Comparison of ENCODE assay signal across 7 mouse cellular contexts in genomic region chr1:65311214-65311933, GRCm38 (mm10). TPM values are rescaled to one million over a fixed set of nuclear protein-coding genes. Genes with fewer than 3 reads are reported as not detected.
DNase-seq lines count a peak whose midpoint lies in the region; ATAC-seq and TF ChIP-seq lines count a peak whose summit lies in the region.

No protein-coding gene starts in this region.

- H3K27me3 ChIP-seq in lung, embryonic 14.5 days (ENCODE audit: insufficient read depth, low read length) = peaks cover 12% of the 10 kb centered on the region
- peaks cover 19% of the 10 kb centered on the region for H3K27me3 ChIP-seq in hindbrain, embryonic 14.5 days (ENCODE audit: control insufficient read depth, insufficient read depth, low read length)
- 0 out of 2 replicates have a peak, but pooled peaks cover 3% of the 10 kb centered on the region for H3K27me3 ChIP-seq in neural tube, embryonic 14.5 days (ENCODE audit: control insufficient read depth, insufficient read depth, low read length)

- H3K27ac ChIP-seq in lung, embryonic 14.5 days (ENCODE audit: low read depth) = no peak overlapping the region
- H3K27ac ChIP-seq in hindbrain, embryonic 14.5 days = no peak overlapping the region
- H3K27ac ChIP-seq in neural tube, embryonic 14.5 days (ENCODE audit: low read depth, low read length) = no peak overlapping the region

- WGBS in lung, embryonic 14.5 days = 1% methylated on average over 29 of the region's 29 CpGs
- WGBS in hindbrain, embryonic 14.5 days = 1% methylated on average over 26 of the region's 29 CpGs
- 3% methylated on average over 29 of the region's 29 CpGs for WGBS in neural tube, embryonic 14.5 days

- DNase-seq in lung, embryonic 14.5 days = peak; percentile 30
- DNase-seq in lung, postnatal 36 days = no peak
- peak; percentile 31 for DNase-seq in embryo, embryonic 9.5 days (ENCODE audit: extremely low spot score)
- DNase-seq in hindbrain, embryonic 14.5 days (ENCODE audit: low spot score) = no peak
- no peak for DNase-seq in adrenal gland, postnatal 36 days
- DNase-seq in lung, postnatal 10 days = no peak

- no peak overlapping the region for H3K9ac ChIP-seq in lung, embryonic 14.5 days
- peak overlapping the region; percentile 58 for H3K9ac ChIP-seq in hindbrain, embryonic 14.5 days
- peak overlapping the region; percentile 42; the same call in 1 of the 2 replicates for H3K9ac ChIP-seq in neural tube, embryonic 14.5 days (replicated peaks; ENCODE audit: low read depth, low read length)

- H3K9me3 ChIP-seq in lung, embryonic 14.5 days (ENCODE audit: low read depth, low read length) = no peaks in the 10 kb centered on the region
- no peaks in the 10 kb centered on the region for H3K9me3 ChIP-seq in hindbrain, embryonic 14.5 days (ENCODE audit: control insufficient read depth, low read length)
- H3K9me3 ChIP-seq in neural tube, embryonic 14.5 days (ENCODE audit: control insufficient read depth, low read length) = no peaks in the 10 kb centered on the region

- peak overlapping the region; percentile 28 for H3K4me3 ChIP-seq in lung, embryonic 14.5 days (ENCODE audit: low read depth, low read length)
- peak overlapping the region; percentile 42 for H3K4me3 ChIP-seq in hindbrain, embryonic 14.5 days (replicated peaks; ENCODE audit: low read length)
- H3K4me3 ChIP-seq in neural tube, embryonic 14.5 days (ENCODE audit: low read depth, low read length) = peak overlapping the region; percentile 36

- no peaks in the 10 kb centered on the region for H3K36me3 ChIP-seq in lung, embryonic 14.5 days (ENCODE audit: insufficient read depth)
- H3K36me3 ChIP-seq in hindbrain, embryonic 14.5 days (replicated peaks; ENCODE audit: control insufficient read depth, insufficient read depth) = no peaks in the 10 kb centered on the region
- H3K36me3 ChIP-seq in neural tube, embryonic 14.5 days (ENCODE audit: control insufficient read depth, insufficient read depth, low read length) = no peaks in the 10 kb centered on the region

- H3K4me1 ChIP-seq in lung, embryonic 14.5 days (ENCODE audit: insufficient read depth) = no peaks in the 10 kb centered on the region
- H3K4me1 ChIP-seq in hindbrain, embryonic 14.5 days (replicated peaks; ENCODE audit: control insufficient read depth, insufficient read depth, low read length) = peaks cover 14% of the 10 kb centered on the region; the same call in 1 of the 2 replicates
- peaks cover 7% of the 10 kb centered on the region; the same call in 1 of the 2 replicates for H3K4me1 ChIP-seq in neural tube, embryonic 14.5 days (ENCODE audit: control insufficient read depth, insufficient read depth, low read length)

- peak overlapping the region; percentile 67 for H3K4me2 ChIP-seq in lung, embryonic 14.5 days
- peak overlapping the region; percentile 95 for H3K4me2 ChIP-seq in hindbrain, embryonic 14.5 days (replicated peaks)
- H3K4me2 ChIP-seq in neural tube, embryonic 14.5 days (ENCODE audit: low read depth, low read length) = peak overlapping the region; percentile 94

- ATAC-seq in lung, embryonic 14.5 days (ENCODE audit: insufficient read depth) = peak; percentile 68; the same call in 1 of the 2 replicates
- ATAC-seq in hindbrain, embryonic 14.5 days (ENCODE audit: low FRiP score) = peak; percentile 40; the same call in 1 of the 2 replicates
- ATAC-seq in neural tube, embryonic 14.5 days (ENCODE audit: low read depth) = peak; percentile 39; the same call in 1 of the 2 replicates

- TF ChIP-seq CTCF in lung, embryonic 14.5 days (IDR thresholded peaks at IDR 0.05; ENCODE audit: low read depth) = no peak

RNA-seq across cellular contexts. Expression of gene Pth2r, which starts 29.5 kb away (rescaled TPM):
- polyA plus RNA-seq in lung, embryonic 14.5 days (2014; fragmentation: Nextera tagmentation; extraction: Ambion mirVana) = 0.07 TPM in 1 of 2 replicates, not detected in the other
- polyA plus RNA-seq in hindbrain, embryonic 14.5 days (2014; fragmentation: Nextera tagmentation; extraction: Ambion mirVana) = 2.6 and 4.3 TPM in 2 replicates
- polyA plus RNA-seq in neural tube, embryonic 14.5 days (2014; fragmentation: Nextera tagmentation; extraction: Ambion mirVana) = 3.8 and 7.4 TPM in 2 replicates
- not detected for total RNA-seq in adrenal gland, postnatal 36 days (2021)

Comparison
In these comparisons a context has a peak if more than half of its experiments do, and no peak if none do; other contexts are left out.
1. DNase-seq: peak in lung, embryonic 14.5 days (single experiment) and embryo, embryonic 9.5 days (single experiment); none in lung, postnatal 36 days (single experiment), hindbrain, embryonic 14.5 days (single experiment), adrenal gland, postnatal 36 days (0 of 2) and lung, postnatal 10 days (single experiment).
2. Peak in every context shown above with its lines, with median percentiles within 50 percentile points of each other: ATAC-seq, H3K4me2 ChIP-seq and H3K4me3 ChIP-seq.